Mouse (Mus musculus) testis, adult 2 months (tissue): ENCODE data around the gene Dtnbp1.

Experiments used
- CTCF ChIP-seq: fragments of 200-500 bp; IDR thresholded peaks from 2 replicates; pipeline ENCODE4 v1.5.1; 2012; ENCODE audit warnings: low read depth, mild to moderate bottlenecking, inconsistent platforms, low read length, moderate library complexity; ENCODE audit not compliant: control insufficient read depth, insufficient read depth, insufficient replicate concordance
- POLR2A ChIP-seq: fragments of 200-500 bp; IDR thresholded peaks from 2 replicates; pipeline ENCODE4 v1.6.1; 2012; ENCODE audit warnings: low read depth, mild to moderate bottlenecking, inconsistent platforms, low read length, moderate library complexity; ENCODE audit not compliant: control insufficient read depth

GRCm38 (mm10) chr13:45043466-45043865, 41.5 kb upstream of the Dtnbp1 start:
- TF ChIP-seq POLR2A (no peak), CTCF (no peak)
